16 mouse cellular contexts compared by ENCODE assay signal in the genomic region with DNA sequence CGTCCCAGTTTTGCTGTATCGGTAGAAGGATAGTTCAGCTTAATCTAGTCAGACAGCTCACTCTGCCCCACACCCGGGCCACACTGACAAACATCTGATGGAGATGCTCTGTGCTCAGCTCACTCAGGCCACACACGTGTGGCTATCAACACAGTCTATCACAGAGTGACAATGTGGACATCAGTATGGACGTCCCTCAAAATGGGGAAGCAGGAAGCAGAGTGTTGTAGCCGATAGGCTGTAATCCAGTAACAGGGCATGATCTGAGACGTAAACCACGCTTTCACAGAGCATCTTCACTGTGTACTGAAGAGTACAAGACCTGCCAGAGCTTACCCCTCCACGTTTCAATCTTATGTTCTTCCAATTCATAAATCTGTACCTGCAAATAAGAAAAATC.
"Had no signal": no experiment of that assay in that cellular context is flagged by ENCODE, and none has a peak within 500 bp of the region (broad histone marks: within the 10 kb centered on the region; RNA-seq: fewer than 3 reads in every experiment).

No protein-coding gene starts in this region.

- H3K27ac ChIP-seq: neural tube, embryonic 13.5 days; neural tube, embryonic 15.5 days; stomach, embryonic 15.5 days; stomach, postnatal 0 days had no signal

- H3K4me1 ChIP-seq: neural tube, embryonic 15.5 days; stomach, embryonic 15.5 days had no signal

- DNase-seq: retina, postnatal 1 day; right cerebral cortex, adult 18-20 months; right cerebral cortex, postnatal 14 days; right cerebral cortex, postnatal 25 days; right cerebral cortex, postnatal 4 days; spleen, adult 18-20 months; thymus, adult 18-20 months; thymus, adult 2 months; thymus, postnatal 14 days; thymus, postnatal 25 days; thymus, postnatal 36 days; thymus, postnatal 4 days had no signal

- H3K9ac ChIP-seq: neural tube, embryonic 13.5 days; neural tube, embryonic 15.5 days; stomach, embryonic 15.5 days had no signal

- H3K27me3 ChIP-seq: neural tube, embryonic 13.5 days; neural tube, embryonic 15.5 days; stomach, embryonic 15.5 days had no signal

- H3K4me2 ChIP-seq: neural tube, embryonic 13.5 days; neural tube, embryonic 15.5 days; stomach, embryonic 15.5 days had no signal

- H3K9me3 ChIP-seq: neural tube, embryonic 13.5 days; neural tube, embryonic 15.5 days; stomach, embryonic 15.5 days had no signal

- H3K4me3 ChIP-seq: neural tube, embryonic 13.5 days; neural tube, embryonic 15.5 days; stomach, embryonic 15.5 days had no signal
